Comparison of ENCODE assay signal across 8 mouse cellular contexts in the genomic region with DNA sequence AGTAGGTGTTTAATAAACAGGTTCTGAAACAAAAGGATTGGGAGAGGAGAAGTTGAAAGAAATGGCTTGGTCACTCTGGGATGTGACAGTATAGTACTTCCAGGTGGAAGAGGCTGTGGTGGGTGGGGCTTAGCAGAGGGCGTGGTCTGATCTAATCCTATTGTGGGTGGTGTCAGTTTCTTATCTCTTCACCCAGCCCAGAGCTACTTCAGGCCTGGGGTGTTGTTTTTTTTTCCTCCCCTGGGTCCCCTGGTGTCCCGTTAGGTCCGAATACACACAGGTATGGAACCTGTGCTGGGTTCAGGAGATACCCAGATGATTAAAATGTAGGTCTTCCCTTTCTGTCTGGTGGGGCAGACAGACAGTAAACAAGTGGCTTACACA. TPM values are rescaled to one million over a fixed set of nuclear protein-coding genes. Genes with fewer than 3 reads are reported as not detected.
DNase-seq lines count a peak whose midpoint lies in the region; ATAC-seq lines count a peak whose summit lies in the region.

No protein-coding gene starts in this region.

- no peaks in the 10 kb centered on the region for H3K9me3 ChIP-seq in embryonic facial prominence, embryonic 10.5 days
- H3K9me3 ChIP-seq in heart, embryonic 14.5 days (ENCODE audit: control insufficient read depth, low read length) = no peaks in the 10 kb centered on the region
- no peaks in the 10 kb centered on the region for H3K9me3 ChIP-seq in stomach, embryonic 16.5 days (replicated peaks; ENCODE audit: control insufficient read depth, low read length)

- no peak overlapping the region for H3K9ac ChIP-seq in heart, embryonic 14.5 days (ENCODE audit: low read length)
- peak overlapping the region; percentile 63 for H3K9ac ChIP-seq in stomach, embryonic 16.5 days (ENCODE audit: low read length)

- WGBS in embryonic facial prominence, embryonic 10.5 days = 14% methylated on average over 3 of the region's 3 CpGs
- WGBS in heart, embryonic 14.5 days = 25% methylated on average over 3 of the region's 3 CpGs
- WGBS in stomach, embryonic 16.5 days = 31% methylated on average over 3 of the region's 3 CpGs

- peaks cover 6% of the 10 kb centered on the region for H3K36me3 ChIP-seq in embryonic facial prominence, embryonic 10.5 days (replicated peaks)
- no peaks in the 10 kb centered on the region for H3K36me3 ChIP-seq in heart, embryonic 14.5 days (ENCODE audit: control insufficient read depth, insufficient read depth, low read length)
- no peaks in the 10 kb centered on the region for H3K36me3 ChIP-seq in stomach, embryonic 16.5 days (ENCODE audit: control insufficient read depth, insufficient read depth, low read length)

- H3K27ac ChIP-seq in embryonic facial prominence, embryonic 10.5 days (replicated peaks) = peak overlapping the region; percentile 99
- H3K27ac ChIP-seq in heart, embryonic 14.5 days (replicated peaks in 1 of 2; ENCODE audit: control insufficient read depth in 1 of 2, insufficient read depth in 1 of 2, low read depth in 2 of 2, low read length in 2 of 2) = peak overlapping the region; percentile 77 to 95
- H3K27ac ChIP-seq in stomach, embryonic 16.5 days (ENCODE audit: low read length) = peak overlapping the region; percentile 100

- peaks cover 56% of the 10 kb centered on the region for H3K4me1 ChIP-seq in embryonic facial prominence, embryonic 10.5 days
- peaks cover 34 to 43% of the 10 kb centered on the region in 2 experiments for H3K4me1 ChIP-seq in heart, embryonic 14.5 days (ENCODE audit: control insufficient read depth in 2 of 2, insufficient read depth in 2 of 2, low read length in 2 of 2)
- H3K4me1 ChIP-seq in stomach, embryonic 16.5 days (ENCODE audit: control insufficient read depth, insufficient read depth, low read length) = peaks cover 34% of the 10 kb centered on the region

- H3K4me2 ChIP-seq in heart, embryonic 14.5 days (ENCODE audit: low read length) = peak overlapping the region; percentile 92
- H3K4me2 ChIP-seq in stomach, embryonic 16.5 days (ENCODE audit: low read depth, low read length) = peak overlapping the region; percentile 97

- ATAC-seq in heart, embryonic 14.5 days (ENCODE audit: insufficient number of reproducible peaks, insufficient read depth, low FRiP score, low read depth) = no peak
- ATAC-seq in megakaryocyte, adult 5-6 weeks (ENCODE audit: poor library complexity, severe bottlenecking) = peak; percentile 37
- ATAC-seq in stomach, embryonic 16.5 days (ENCODE audit: insufficient read depth, low FRiP score) = 0 out of 2 replicates have a peak, but pooled peaks have one; percentile 23

- H3K4me3 ChIP-seq in embryonic facial prominence, embryonic 10.5 days = peak overlapping the region; percentile 36
- no peak overlapping the region for H3K4me3 ChIP-seq in heart, embryonic 14.5 days (ENCODE audit: control insufficient read depth in 1 of 2, insufficient read depth in 1 of 2, low read depth in 1 of 2, low read length in 2 of 2)
- no peak overlapping the region for H3K4me3 ChIP-seq in stomach, embryonic 16.5 days (replicated peaks; ENCODE audit: low read length)

- no peaks in the 10 kb centered on the region for H3K27me3 ChIP-seq in embryonic facial prominence, embryonic 10.5 days (replicated peaks; ENCODE audit: low read depth, poor library complexity, severe bottlenecking)
- H3K27me3 ChIP-seq in heart, embryonic 14.5 days (ENCODE audit: control insufficient read depth, insufficient read depth, low read length) = no peaks in the 10 kb centered on the region
- no peaks in the 10 kb centered on the region for H3K27me3 ChIP-seq in stomach, embryonic 16.5 days (ENCODE audit: control insufficient read depth, insufficient read depth, low read length)

- peak; percentile 54 to 78 for DNase-seq in adrenal gland, adult (ENCODE audit: inconsistent age in 2 of 2, low spot score in 1 of 2)
- DNase-seq in adrenal gland, adult 18-20 months (ENCODE audit: low spot score in 2 of 2) = no peak
- peak; percentile 33 for DNase-seq in embryonic facial prominence, embryonic 10.5 days (ENCODE audit: low spot score)
- peak; percentile 76 for DNase-seq in kidney, postnatal 14 days
- DNase-seq in cerebellum, adult 11-12 months = no peak

RNA-seq across cellular contexts. Expression of a gene that starts 2.1 kb away (rescaled TPM):
- 10 to 100 TPM; 70.5 to 75.9 TPM for total RNA-seq in adrenal gland, adult 18-20 months (2021)
- polyA plus RNA-seq in embryonic facial prominence, embryonic 10.5 days (2016; fragmentation: Nextera tagmentation; extraction: Ambion mirVana) = 147 TPM in 2 replicates
- 36.7 and 43.3 TPM in 2 replicates for polyA plus RNA-seq in heart, embryonic 14.5 days (2014; fragmentation: Nextera tagmentation; extraction: Ambion mirVana)
- 26.2 and 27.6 TPM in 2 replicates for total RNA-seq in megakaryocyte, adult 5-6 weeks (2015)
- total RNA-seq in megakaryocyte, adult 5-6 weeks (2017) = 21.6 and 23.9 TPM in 2 replicates
- polyA plus RNA-seq in stomach, embryonic 16.5 days (2015; fragmentation: Nextera tagmentation; extraction: Ambion mirVana) = 48.4 and 52.8 TPM in 2 replicates

Comparison
In these comparisons a context has a peak if more than half of its experiments do, and no peak if none do; other contexts are left out.
1. DNase-seq: peak in adrenal gland, adult (2 of 2), embryonic facial prominence, embryonic 10.5 days (single experiment) and kidney, postnatal 14 days (single experiment); none in adrenal gland, adult 18-20 months (0 of 2) and cerebellum, adult 11-12 months (single experiment).
2. Peak in every context shown above with its lines, with median percentiles within 50 percentile points of each other: H3K27ac ChIP-seq.